Mouse (Mus musculus) liver, adult 2 months (tissue): Measurements from ENCODE around the gene Tmem198.

Experiments
- CTCF ChIP-seq: fragments of 200-500 bp; IDR thresholded peaks from 2 replicates; pipeline ENCODE4 v1.5.1; 2011; ENCODE audit warnings: low read depth, low read length, control low read depth
- POLR2A ChIP-seq: fragments of 200-500 bp; IDR thresholded peaks from 2 replicates; pipeline ENCODE4 v1.6.1; 2011; ENCODE audit warnings: low read length, control low read depth; ENCODE audit not compliant: insufficient read depth; ENCODE audit errors: extremely low read depth

DNA sequence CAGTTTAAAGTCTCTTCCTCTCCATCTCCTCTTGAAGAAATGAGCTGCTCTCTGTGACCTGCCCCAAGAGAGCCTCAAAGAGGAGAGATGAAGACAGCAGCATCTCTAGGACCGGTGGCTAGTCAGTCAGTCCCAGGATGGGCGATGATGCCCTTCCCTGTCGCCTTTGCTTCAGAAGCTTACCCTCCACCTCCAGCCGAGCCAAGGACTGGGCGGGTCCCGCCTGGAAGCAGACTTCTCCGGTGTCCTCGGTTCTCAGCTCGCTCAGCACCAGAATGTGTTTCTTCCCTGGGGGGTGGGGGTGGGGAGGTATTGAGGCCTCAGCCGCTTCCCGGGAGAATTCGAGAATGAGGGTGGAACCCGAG is 7.7 kb downstream of the Tmem198 start:
- TF ChIP-seq CTCF (no peak), POLR2A (no peak)
